Mouse (Mus musculus): ENCODE results near the gene Rapgef5.
A peak's percentile ranks its signal among the peaks of the same experiment; 100 is the strongest.

Rapgef5 gene

GRCm38 (mm10) chr12:117516179-117516578, at the start of gene Rapgef5:
TSS of gene Rapgef5 (plus strand) at chr12:117516479.
- no peak for DNase-seq (ENCODE audit: low spot score in 2 of 2)

- no peak for DNase-seq (ENCODE audit: low spot score in 2 of 2)
These were observed 48.0 kb upstream of the Rapgef5 start for GRCm38 (mm10) chr12:117468329-117468728.

GRCm38 (mm10) chr12:117479014-117479413, 37.3 kb upstream of the Rapgef5 start:
- no peak for DNase-seq (ENCODE audit: low spot score in 2 of 2)

- no peak for DNase-seq (ENCODE audit: low spot score in 2 of 2)
These were observed 36.6 kb upstream of the Rapgef5 start for GRCm38 (mm10) chr12:117479680-117480079.

GRCm38 (mm10) chr12:117480958-117481357, 35.3 kb upstream of the Rapgef5 start:
- DNase-seq (ENCODE audit: low spot score in 2 of 2): no peak

- no peak for DNase-seq (ENCODE audit: low spot score in 2 of 2)
These were observed 33.6 kb upstream of the Rapgef5 start for GRCm38 (mm10) chr12:117482665-117483064.

- DNase-seq (ENCODE audit: low spot score in 2 of 2): no peak
These were observed 29.9 kb upstream of the Rapgef5 start for GRCm38 (mm10) chr12:117486118-117487057.

- no peak for DNase-seq (ENCODE audit: low spot score in 2 of 2)
These were observed 19.6 kb upstream of the Rapgef5 start for GRCm38 (mm10) chr12:117496501-117497176.

- no peak for DNase-seq (ENCODE audit: low spot score in 2 of 2)
These were observed 18.9 kb upstream of the Rapgef5 start for GRCm38 (mm10) chr12:117497361-117497760.

- DNase-seq (ENCODE audit: low spot score in 2 of 2): no peak
These were observed 17.0 kb upstream of the Rapgef5 start for GRCm38 (mm10) chr12:117499242-117499641.

GRCm38 (mm10) chr12:117501180-117501579, 15.1 kb upstream of the Rapgef5 start:
- DNase-seq (ENCODE audit: low spot score in 2 of 2): peak in 1 of 2 experiments; percentile 47

- no peak for DNase-seq (ENCODE audit: low spot score in 2 of 2)
These were observed 13.4 kb upstream of the Rapgef5 start for GRCm38 (mm10) chr12:117502834-117503233.

GRCm38 (mm10) chr12:117505163-117505562, 11.1 kb upstream of the Rapgef5 start:
- no peak for DNase-seq (ENCODE audit: low spot score in 2 of 2)

GRCm38 (mm10) chr12:117507772-117508171, 8.5 kb upstream of the Rapgef5 start:
- DNase-seq (ENCODE audit: low spot score in 2 of 2): no peak

GRCm38 (mm10) chr12:117509919-117510318, 6.4 kb upstream of the Rapgef5 start:
- DNase-seq (ENCODE audit: low spot score in 2 of 2): no peak

- no peak for DNase-seq (ENCODE audit: low spot score in 2 of 2)
These were observed 3.8 kb upstream of the Rapgef5 start for GRCm38 (mm10) chr12:117512468-117512867.

- DNase-seq (ENCODE audit: low spot score in 2 of 2): no peak
These were observed 2.9 kb upstream of the Rapgef5 start for GRCm38 (mm10) chr12:117513150-117513932.

GRCm38 (mm10) chr12:117517275-117517936, 1.1 kb downstream of the Rapgef5 start:
- no peak for DNase-seq (ENCODE audit: low spot score in 2 of 2)

- no peak for DNase-seq (ENCODE audit: low spot score in 2 of 2)
These were observed 8.2 kb downstream of the Rapgef5 start for GRCm38 (mm10) chr12:117524311-117525013.

- DNase-seq (ENCODE audit: low spot score in 2 of 2): no peak
These were observed 11.6 kb downstream of the Rapgef5 start for GRCm38 (mm10) chr12:117527889-117528288.
